Mouse (Mus musculus): ENCODE results near the gene Poc1a.

The Poc1a gene

GRCm38 (mm10) chr9:106339730-106340129 lies 58.9 kb downstream of the Poc1a start:
- DNase-seq, result no peak

DNA sequence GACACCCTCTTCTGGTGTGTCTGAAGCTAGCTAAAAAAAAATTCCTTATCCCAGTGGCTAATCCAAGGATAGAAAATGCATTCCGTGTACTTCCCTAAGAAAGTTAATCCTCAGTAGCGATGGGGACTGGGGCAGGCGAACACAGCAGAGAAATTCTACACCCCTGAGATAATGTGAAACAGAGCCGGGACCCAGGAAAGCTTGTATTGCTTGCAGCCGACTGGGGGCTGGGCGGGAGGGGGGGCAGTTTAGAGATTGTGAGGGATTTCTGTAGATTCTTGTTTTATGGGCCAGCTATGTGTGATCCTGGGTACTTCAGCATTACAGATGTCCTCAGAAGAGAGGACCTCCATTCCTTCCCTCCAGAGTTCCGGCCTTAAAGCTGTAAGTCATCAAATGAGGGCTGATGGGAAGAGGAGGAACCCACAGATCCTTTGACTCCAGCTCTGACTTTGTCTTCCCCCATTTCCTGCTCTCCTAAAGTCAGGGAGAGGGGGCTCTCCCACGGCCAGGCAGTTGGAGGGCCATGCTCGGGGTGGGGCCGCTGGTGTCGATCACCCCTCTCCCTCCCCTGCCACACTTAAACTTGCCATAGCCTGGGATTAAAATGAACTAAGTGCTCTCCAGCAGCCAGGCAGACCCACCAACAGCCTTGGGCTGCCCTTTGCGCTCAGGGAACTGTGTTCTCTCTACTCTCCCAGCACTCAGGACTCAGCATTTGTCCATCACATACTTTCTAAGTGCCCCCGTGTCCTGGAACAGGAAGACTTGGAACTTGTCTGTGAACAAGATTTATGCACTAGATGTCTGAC lies 59.8 kb downstream of the Poc1a start:
- DNase-seq, result no peak

- peak; percentile 55 for DNase-seq
Observed at GRCm38 (mm10) chr9:106341313-106341686, 60.4 kb downstream of the Poc1a start.

DNA sequence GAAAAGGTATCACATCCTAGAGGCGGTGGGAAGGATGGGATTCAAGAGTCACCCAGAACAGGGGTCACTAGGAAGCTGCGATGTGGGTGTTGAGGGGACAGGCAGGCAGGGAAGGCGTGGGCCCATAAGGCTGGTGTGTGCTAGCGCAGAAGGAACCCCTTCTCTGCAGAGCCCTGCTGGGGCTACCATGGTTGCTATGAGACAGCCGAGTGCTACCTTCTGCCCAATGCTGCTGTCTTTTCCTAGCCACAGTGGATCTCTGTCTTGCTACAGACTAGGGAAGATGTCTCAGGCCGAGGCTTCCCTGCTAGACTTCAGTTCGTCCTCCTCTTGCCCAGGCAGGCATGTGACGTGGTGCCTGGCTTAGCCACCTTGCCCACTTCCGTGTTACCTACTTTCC lies 61.7 kb downstream of the Poc1a start:
- no peak for DNase-seq

GRCm38 (mm10) chr9:106345167-106345566 lies 64.3 kb downstream of the Poc1a start:
- no peak for DNase-seq

DNA sequence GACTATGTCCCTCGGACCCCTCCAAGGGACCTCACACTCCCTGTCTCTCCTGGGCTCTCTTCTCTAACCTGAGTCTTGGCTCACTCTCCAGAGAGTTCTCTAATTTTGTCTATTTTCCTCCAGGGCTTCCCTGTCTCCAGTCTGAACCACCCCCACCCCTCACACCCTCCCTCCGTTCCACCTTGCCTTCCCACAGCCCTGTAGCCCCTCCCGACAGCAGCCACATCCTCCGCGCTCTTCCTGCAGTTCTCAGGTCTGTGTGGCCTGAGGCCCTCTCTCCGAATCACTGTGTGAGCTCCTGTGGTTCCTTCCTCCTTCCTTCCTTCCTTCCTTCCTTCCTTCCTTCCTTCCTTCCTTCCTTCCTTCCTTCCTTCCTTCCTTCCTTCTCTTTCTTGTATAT lies 64.8 kb downstream of the Poc1a start:
- no peak for DNase-seq

DNA sequence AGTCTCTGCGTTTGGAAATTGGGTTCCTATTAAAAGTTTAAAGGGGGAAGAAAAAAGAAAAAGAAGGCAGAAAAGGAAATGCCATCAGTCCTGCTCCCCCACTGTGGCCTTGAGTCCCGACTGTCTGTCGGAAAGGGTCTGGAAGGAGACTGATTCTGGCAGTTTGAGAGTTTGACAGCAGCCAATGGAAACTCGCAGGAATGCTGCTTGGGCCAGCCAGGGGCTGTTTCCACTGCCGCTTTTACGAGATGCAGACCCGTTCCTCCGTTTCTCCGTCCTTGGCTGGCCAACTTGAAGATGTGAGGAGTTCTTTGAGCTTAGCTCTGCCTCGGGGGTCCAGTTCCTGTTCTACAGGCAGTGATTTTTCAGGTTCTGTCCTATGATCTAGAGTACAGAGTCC lies 67.4 kb downstream of the Poc1a start:
- DNase-seq, result no peak

DNA sequence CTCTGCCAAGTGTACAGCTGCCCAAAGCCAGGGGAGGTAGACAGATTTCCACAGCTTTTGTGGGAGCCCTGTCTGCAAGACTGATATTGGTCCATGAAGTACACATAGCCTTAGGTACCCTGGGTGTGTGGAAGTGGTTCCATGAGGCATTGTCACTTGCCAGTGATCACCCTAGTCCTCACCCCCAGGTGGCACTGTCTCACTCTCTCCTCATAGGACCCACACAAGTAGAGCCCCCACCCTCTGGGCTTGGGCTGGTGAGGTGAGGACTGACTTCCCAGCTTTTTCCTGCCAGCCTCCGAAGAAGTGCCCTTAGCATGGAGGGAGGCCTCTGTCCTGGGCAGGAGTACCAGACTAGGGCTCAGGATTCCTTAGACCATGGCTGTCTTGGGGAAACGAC lies 68.2 kb downstream of the Poc1a start:
- no peak for DNase-seq

DNA sequence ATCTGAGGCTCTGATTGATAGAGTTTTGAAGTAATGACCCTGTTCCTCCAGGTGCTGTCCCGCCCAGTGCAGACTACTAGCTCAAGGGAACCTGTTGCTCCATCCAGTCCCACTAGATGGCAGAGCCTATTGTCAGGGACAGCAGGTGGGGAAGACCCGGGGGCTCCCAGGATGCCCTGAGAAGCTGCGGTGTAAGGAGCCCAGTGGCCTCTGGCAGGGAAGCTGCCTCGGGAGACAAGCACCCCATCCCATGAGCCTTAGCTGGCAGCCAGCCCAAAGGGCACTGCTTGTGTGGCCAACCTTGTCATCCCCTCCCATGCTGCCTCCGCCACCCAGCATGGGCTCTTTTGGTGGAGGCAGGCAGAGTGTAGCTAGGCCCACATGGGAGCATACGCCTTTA lies 70.3 kb downstream of the Poc1a start:
- DNase-seq, result no peak

DNA sequence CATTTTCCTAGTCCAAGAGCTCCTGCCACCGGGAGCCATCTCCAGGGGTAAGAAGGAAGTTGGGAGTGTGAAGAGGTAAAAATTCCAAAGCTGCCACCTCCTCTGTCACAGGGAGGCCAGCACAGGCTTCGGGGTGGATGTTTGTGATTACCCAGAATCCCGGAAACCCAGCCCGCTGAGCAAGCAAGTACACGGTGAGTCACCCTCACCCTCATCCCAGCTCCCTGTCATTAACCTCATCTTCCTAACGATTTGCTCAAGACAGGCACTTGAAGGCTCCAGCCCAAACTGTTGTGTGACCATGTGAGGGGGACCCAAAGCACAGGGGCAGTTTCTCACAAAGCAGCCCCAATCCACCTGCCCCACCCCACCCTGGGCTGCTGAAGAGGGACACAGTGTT lies 72.9 kb downstream of the Poc1a start:
- DNase-seq, result no peak

GRCm38 (mm10) chr9:106354810-106355209 lies 73.9 kb downstream of the Poc1a start:
- DNase-seq, result no peak

DNA sequence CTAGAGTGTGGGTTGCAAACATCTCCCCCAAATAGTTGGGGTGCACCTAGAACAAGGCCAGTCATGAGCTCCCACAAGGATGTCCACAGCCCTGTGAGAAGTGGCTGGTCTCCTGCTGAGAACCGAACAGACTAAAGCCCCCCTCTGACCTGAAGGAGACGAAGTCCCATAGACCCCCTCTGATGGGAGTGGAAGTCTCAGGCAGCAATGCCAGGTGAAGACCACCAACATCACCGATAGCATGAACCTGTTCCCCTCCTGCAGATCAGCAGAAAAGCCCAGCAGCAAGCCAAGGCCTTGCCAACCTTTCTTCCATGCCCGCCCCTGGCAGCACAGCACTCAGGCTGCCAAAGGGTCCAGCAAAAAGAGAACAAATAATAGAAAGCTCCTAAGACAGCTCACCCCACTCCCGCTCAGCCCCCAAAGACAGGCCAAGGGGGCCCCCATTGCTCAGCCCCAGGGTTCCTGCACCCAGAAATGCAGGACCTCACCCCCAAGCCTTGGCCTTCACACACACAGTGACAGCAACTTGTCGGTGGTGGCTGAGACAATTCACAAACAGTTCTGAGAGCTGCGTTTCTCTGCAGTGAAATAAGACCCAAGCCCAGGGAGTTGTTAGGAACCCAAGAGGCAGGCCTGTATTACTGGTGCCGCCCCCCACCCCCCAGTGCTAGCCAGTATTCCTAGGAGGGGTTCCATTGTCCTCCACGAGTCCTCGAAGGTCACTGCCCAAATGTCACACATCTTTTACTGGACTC lies 74.5 kb downstream of the Poc1a start:
- DNase-seq, result no peak

DNA sequence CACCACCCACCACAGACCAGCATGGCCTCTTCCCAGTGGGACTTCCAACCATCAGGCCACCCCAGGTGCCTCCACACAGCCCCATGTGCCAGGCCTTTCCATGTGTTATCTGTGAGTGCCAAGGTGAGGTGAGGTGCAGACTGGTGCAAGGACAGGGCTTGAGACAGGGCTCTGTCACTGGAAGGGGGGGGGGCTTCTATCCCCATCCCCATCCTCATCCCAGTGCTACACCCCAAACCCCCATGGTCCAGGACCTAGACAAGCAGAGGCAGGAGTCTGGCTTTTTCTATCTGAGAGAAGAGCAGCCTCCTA lies 75.1 kb downstream of the Poc1a start:
- DNase-seq, result no peak

- DNase-seq, result no peak
Observed at GRCm38 (mm10) chr9:106356323-106356844, 75.5 kb downstream of the Poc1a start.

GRCm38 (mm10) chr9:106357167-106357566 lies 76.3 kb downstream of the Poc1a start:
- no peak for DNase-seq

DNA sequence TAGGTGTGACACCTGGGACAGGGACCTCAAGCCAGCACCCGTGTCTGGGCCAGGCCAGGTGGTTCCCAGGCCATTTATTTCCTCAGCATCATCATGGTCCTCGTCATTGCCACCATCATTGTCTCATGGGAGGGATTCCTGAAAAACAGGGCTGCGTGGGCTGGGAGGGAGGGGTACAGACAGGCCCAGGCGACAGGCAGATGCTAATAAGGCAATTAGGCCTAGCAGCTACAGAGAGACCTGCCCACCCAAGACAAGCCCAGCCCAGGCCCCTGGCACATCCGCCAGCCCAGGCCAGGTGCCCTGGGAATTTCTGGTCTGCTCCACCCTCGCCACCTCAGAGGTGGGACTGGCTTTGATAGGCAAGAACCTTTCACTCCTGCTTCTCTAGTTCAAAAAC lies 78.4 kb downstream of the Poc1a start:
- no peak for DNase-seq

GRCm38 (mm10) chr9:106361140-106361539 lies 80.3 kb downstream of the Poc1a start:
- DNase-seq, result no peak

DNA sequence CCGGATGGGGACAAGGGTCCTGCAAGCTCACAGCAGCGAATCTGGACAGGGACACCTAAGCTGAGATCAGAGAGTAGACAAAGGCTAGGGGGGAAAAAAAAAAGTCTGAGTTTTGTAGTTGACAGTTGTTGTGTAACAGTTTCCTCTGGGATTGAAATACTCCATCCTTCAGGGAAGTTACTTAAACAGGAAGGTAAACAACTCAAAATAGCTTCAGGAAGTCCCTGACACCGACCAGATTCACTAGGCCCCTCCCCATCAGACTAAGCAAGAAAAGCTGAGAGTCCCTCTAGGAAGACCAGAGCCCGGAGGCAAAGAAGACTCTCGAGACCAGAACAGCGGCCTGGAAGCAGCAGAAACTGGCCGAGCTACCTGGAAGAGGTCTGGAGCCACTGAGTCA lies 84.5 kb downstream of the Poc1a start:
- DNase-seq, result no peak

GRCm38 (mm10) chr9:106366188-106366587 lies 85.3 kb downstream of the Poc1a start:
- DNase-seq, result no peak

- DNase-seq, result no peak
Observed at GRCm38 (mm10) chr9:106367001-106367400, 86.1 kb downstream of the Poc1a start.

DNA sequence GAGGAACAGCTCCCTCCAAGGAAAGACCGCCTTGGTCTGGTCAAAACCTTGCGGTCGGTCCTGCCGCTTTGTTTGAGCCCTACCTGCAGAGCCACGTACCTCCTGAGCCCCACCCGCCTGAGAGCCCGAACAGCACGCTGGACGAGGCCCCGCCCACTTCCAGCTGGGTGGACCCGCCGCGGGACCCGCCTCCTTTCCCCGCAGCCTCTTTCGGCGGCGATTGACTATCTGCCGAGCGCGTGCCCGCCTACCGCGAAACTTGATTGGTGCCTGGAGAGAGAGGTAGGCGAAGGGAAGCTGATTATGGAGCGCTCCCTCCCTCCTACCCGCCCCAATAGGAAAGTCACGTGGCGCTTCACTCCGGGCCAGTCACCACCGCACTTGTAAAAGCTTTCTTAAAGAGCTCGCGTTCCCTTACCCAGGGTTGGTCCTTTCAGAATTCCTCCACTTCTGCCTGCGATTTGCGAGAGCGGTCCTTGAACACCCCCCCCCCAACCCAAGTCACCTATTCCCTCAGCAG lies 86.8 kb downstream of the Poc1a start:
- peak; percentile 99 for DNase-seq

GRCm38 (mm10) chr9:106368112-106368717 lies 87.4 kb downstream of the Poc1a start, which contains the start of gene Dusp7:
Dusp7 (plus strand) TSS chr9:106368632.
- peak; percentile 83 for DNase-seq

- no peak for DNase-seq
Observed at GRCm38 (mm10) chr9:106368831-106369501, 88.1 kb downstream of the Poc1a start.

All from kidney, adult 11 months (tissue).